Mouse (Mus musculus): ENCODE measurements around the gene Atg7. TPM values are rescaled to one million over a fixed set of nuclear protein-coding genes. Genes with fewer than 3 reads are reported as not detected.

Atg7 gene
- polyA plus RNA-seq, 1 experiment from 2014 or later: 25.5 TPM

GRCm38 (mm10) chr6:114798715-114799114, 155.8 kb downstream of the Atg7 start:
- CTCF ChIA-PET: no interaction called here
- POLR2A ChIA-PET: no interaction called here
- TF ChIP-seq CTCF (IDR thresholded peaks at IDR 0.05): no peak
- no peaks in the 10 kb centered on the region for H3K27me3 ChIP-seq
- in situ Hi-C loops (cut with MboI; ENCODE audit: low pct_unique_long_range_greater_than_20kb): no loop called here
- DNase-seq (ENCODE audit: low read depth, low spot score) (no peak), ATAC-seq (no peak)

GRCm38 (mm10) chr6:114800291-114800965, 157.5 kb downstream of the Atg7 start:
- DNase-seq (ENCODE audit: low read depth, low spot score) (no peak), ATAC-seq (no peak)
- POLR2A ChIA-PET: no interaction called here
- no peak for TF ChIP-seq CTCF (IDR thresholded peaks at IDR 0.05)
- CTCF ChIA-PET: no interaction called here
- H3K27me3 ChIP-seq: no peaks in the 10 kb centered on the region
- in situ Hi-C loops (cut with MboI; ENCODE audit: low pct_unique_long_range_greater_than_20kb): no loop called here

DNA sequence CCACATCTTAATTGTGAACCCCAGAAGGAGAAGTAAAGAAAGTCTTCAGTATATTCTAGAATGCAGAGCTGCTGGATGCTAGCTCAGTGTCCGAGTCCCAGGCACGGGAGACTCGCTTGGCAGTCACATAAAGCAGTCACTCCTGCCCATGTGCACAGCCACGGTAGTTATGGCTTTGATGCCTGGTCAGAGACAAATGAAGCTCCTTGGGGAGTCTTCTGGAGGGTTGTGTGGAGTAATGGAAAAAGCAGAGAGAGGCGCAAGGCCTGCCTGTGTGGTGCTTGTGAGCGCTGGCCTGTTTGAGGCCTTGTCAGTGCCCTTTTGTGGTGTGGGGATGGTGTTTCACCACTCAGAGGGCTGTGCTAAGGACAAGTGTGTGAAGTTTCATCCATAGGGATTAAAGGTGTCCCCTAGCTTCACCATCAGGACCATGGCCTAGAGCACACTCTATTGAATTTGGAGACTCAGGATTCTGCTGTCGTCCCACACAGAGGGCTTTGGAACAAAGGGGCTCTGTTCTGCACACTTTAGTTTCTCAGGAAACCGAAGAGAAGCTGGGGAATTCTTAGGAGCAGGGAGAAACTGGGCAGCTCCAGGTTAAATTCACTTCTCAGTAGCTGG, 161.1 kb downstream of the Atg7 start:
- DNase-seq (ENCODE audit: low read depth, low spot score) (no peak), ATAC-seq (no peak)
- no peaks in the 10 kb centered on the region for H3K27me3 ChIP-seq
- CTCF ChIA-PET: interaction anchor here (1.1 to 1.9 kb wide), 4 partner anchors 9 to 16 kb away, joined by 3 to 4 read pairs (median 4); no protein-coding TSS in a partner anchor
- POLR2A ChIA-PET: interaction anchor here (1.5 kb wide), 1 partner anchor 35 kb away, joined by 3 read pairs; no protein-coding TSS in a partner anchor
- in situ Hi-C loops (cut with MboI; ENCODE audit: low pct_unique_long_range_greater_than_20kb): no loop called here
- TF ChIP-seq CTCF (IDR thresholded peaks at IDR 0.05): no peak

DNA sequence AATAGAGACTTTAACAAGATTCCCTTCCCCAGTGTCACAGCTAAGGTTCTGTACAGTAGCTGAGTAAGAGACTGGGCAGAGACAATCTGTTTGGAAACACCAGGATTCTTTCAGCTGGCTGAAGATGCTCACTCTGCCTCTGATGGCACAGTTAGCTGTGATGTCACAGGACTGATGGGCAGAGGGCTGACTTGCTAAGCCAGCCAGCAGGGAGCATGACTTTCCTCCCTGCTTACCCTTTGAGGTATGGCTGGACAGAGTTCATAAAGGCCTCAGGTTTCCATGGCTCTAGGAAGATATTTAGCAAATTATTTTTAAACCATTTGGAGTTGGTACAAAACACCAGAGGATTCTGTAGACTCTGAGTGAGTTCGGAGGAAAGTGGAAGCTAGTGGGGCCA, 162.0 kb downstream of the Atg7 start:
- H3K27me3 ChIP-seq: no peaks in the 10 kb centered on the region
- ChIA-PET POLR2A (no interaction called here), CTCF (interaction anchor here (1.8 kb wide), 1 partner anchor 10 kb away, joined by 4 read pairs; no protein-coding TSS in a partner anchor)
- DNase-seq (ENCODE audit: low read depth, low spot score): no peak
- ATAC-seq: no peak
- no peak for TF ChIP-seq CTCF (IDR thresholded peaks at IDR 0.05)
- in situ Hi-C loops (cut with MboI; ENCODE audit: low pct_unique_long_range_greater_than_20kb): no loop called here

- TF ChIP-seq CTCF (IDR thresholded peaks at IDR 0.05): no peak
- CTCF ChIA-PET: interaction anchor here (1.5 kb wide), 1 partner anchor 14 kb away, joined by 4 read pairs; no protein-coding TSS in a partner anchor
- H3K27me3 ChIP-seq: no peaks in the 10 kb centered on the region
- POLR2A ChIA-PET: no interaction called here
- no peak for ATAC-seq
- in situ Hi-C loops (cut with MboI; ENCODE audit: low pct_unique_long_range_greater_than_20kb): no loop called here
- no peak for DNase-seq (ENCODE audit: low read depth, low spot score)
These were observed 163.0 kb downstream of the Atg7 start for GRCm38 (mm10) chr6:114805927-114806326.

DNA sequence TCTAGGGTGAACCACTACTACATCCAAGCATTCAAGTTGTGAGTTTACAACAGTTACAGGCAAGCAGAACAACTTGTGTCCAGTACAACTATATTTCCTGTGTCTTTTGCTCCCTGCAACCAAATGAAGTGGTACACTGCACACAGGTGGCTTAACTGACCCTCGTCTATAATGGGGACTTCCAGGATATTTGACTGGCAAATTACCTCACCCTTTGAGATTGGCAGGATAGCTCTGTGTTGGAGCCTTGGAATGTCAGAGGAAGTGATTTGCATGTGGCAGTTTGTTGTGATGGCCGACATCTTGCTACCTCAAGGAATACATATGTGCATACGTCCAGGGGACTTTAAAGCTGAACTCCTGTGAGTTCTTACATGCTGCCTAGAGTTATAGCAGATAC, 164.6 kb downstream of the Atg7 start:
- ChIA-PET POLR2A (no interaction called here), CTCF (no interaction called here)
- ATAC-seq (no peak), DNase-seq (ENCODE audit: low read depth, low spot score) (no peak)
- in situ Hi-C loops (cut with MboI; ENCODE audit: low pct_unique_long_range_greater_than_20kb): no loop called here
- H3K27me3 ChIP-seq: no peaks in the 10 kb centered on the region
- TF ChIP-seq CTCF (IDR thresholded peaks at IDR 0.05): no peak

GRCm38 (mm10) chr6:114808654-114809430, 165.9 kb downstream of the Atg7 start:
- CTCF ChIA-PET: interaction anchor here (0.9 to 1.6 kb wide), 4 partner anchors 10 to 113 kb away, joined by 3 to 5 read pairs (median 4); no protein-coding TSS in a partner anchor
- DNase-seq (ENCODE audit: low read depth, low spot score): no peak
- POLR2A ChIA-PET: interaction anchor here (0.6 kb wide), 1 partner anchor 92 kb away, joined by 3 read pairs; no protein-coding TSS in a partner anchor
- in situ Hi-C loops (cut with MboI; ENCODE audit: low pct_unique_long_range_greater_than_20kb): no loop called here
- no peak for TF ChIP-seq CTCF (IDR thresholded peaks at IDR 0.05)
- H3K27me3 ChIP-seq: no peaks in the 10 kb centered on the region
- ATAC-seq: no peak

GRCm38 (mm10) chr6:114809431-114809811, 166.5 kb downstream of the Atg7 start:
- no peak for DNase-seq (ENCODE audit: low read depth, low spot score)
- H3K27me3 ChIP-seq: no peaks in the 10 kb centered on the region
- ATAC-seq: no peak
- TF ChIP-seq CTCF (IDR thresholded peaks at IDR 0.05): no peak
- ChIA-PET POLR2A (no interaction called here), CTCF (interaction anchor here (0.9 to 1.6 kb wide), 4 partner anchors 9 to 112 kb away, joined by 3 to 5 read pairs (median 4); no protein-coding TSS in a partner anchor)
- in situ Hi-C loops (cut with MboI; ENCODE audit: low pct_unique_long_range_greater_than_20kb): no loop called here

DNA sequence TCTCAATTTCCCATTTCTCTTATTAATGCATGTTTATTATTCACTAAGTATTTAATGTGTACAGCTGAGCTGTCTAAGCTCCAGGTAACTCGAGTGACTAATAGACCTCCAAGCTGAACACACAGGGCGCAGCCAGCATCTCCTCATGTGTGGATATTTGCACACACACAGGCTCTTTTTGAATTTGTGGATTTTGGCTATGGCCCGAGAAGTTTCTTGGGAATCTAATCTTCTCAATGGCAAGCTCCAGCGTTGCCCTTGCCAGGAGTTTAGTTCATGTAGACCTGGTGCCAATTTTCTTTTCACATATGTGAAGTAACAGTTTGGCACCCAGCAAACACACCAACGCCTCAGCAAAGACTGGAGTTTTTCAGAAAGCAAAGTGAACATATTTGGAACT, 169.4 kb downstream of the Atg7 start:
- H3K27me3 ChIP-seq: no peaks in the 10 kb centered on the region
- POLR2A ChIA-PET: no interaction called here
- in situ Hi-C loops (cut with MboI; ENCODE audit: low pct_unique_long_range_greater_than_20kb): no loop called here
- no peak for TF ChIP-seq CTCF (IDR thresholded peaks at IDR 0.05)
- DNase-seq (ENCODE audit: low read depth, low spot score) (no peak), ATAC-seq (no peak)
- CTCF ChIA-PET: no interaction called here

- TF ChIP-seq CTCF (IDR thresholded peaks at IDR 0.05): no peak
- no peak for DNase-seq (ENCODE audit: low read depth, low spot score)
- CTCF ChIA-PET: no interaction called here
- in situ Hi-C loops (cut with MboI; ENCODE audit: low pct_unique_long_range_greater_than_20kb): no loop called here
- POLR2A ChIA-PET: no interaction called here
- H3K27me3 ChIP-seq: no peaks in the 10 kb centered on the region
- no peak for ATAC-seq
These were observed 169.9 kb downstream of the Atg7 start for GRCm38 (mm10) chr6:114812779-114813178.

All from Patski (cell line).